Mouse (Mus musculus) gastrocnemius, postnatal 25 days (tissue): ENCODE data around the gene Rsph3a. TPM values are rescaled to one million over a fixed set of nuclear protein-coding genes. Genes with fewer than 3 reads are reported as not detected.

Experiments
- DNase-seq: peaks from one replicate; pipeline ENCODE4 v3.0.0; 2022
- long read RNA-seq, 2 experiments: library from polyadenylated mRNA; stranded (forward); transcript quantifications; one replicate each; pipeline ENCODE4 v2.0.0; 2021
- total RNA-seq, 2 experiments: library from RNA; stranded (reverse); gene quantifications; 1 replicate in 1 of 2; 2 replicates in 1 of 2; pipeline ENCODE4 v1.2.3; 2021

The Rsph3a gene
- total RNA-seq: 10 to 100 TPM; 21.9 to 23.1 TPM
- long read RNA-seq, experiment 1, transcript Rsph3a-201 (8 exons, 2,189 nt): major isoform, 23 of 26 reads
- long read RNA-seq, experiment 1, partial matches to known transcripts: 3 of 26 reads
- long read RNA-seq, experiment 1, other reads (novel, unspliced or antisense): 0 of 26 reads
- long read RNA-seq, experiment 2, transcript Rsph3a-201 (8 exons, 2,189 nt): major isoform, 20 of 23 reads
- long read RNA-seq, experiment 2, partial matches to known transcripts: 2 of 23 reads
- long read RNA-seq, experiment 2, other reads (novel, unspliced or antisense): 0 of 23 reads

- peak; percentile 86 for DNase-seq
Measured at GRCm38 (mm10) chr17:7945117-7946052, at the start of gene Rsph3a. Gene Rsph3a (plus strand): TSS chr17:7945614.

GRCm38 (mm10) chr17:7896047-7896635 lies 49.3 kb upstream of the Rsph3a start:
- no peak for DNase-seq

GRCm38 (mm10) chr17:7897120-7897519 lies 48.3 kb upstream of the Rsph3a start:
- no peak for DNase-seq

- DNase-seq: no peak
Measured at GRCm38 (mm10) chr17:7897756-7898155, 47.7 kb upstream of the Rsph3a start.

- DNase-seq: no peak
Measured at GRCm38 (mm10) chr17:7899233-7899632, 46.2 kb upstream of the Rsph3a start.

- DNase-seq: no peak
Measured at GRCm38 (mm10) chr17:7899961-7900360, 45.5 kb upstream of the Rsph3a start.

GRCm38 (mm10) chr17:7901536-7901935 lies 43.9 kb upstream of the Rsph3a start:
- DNase-seq: no peak

GRCm38 (mm10) chr17:7902362-7902761 lies 43.1 kb upstream of the Rsph3a start:
- no peak for DNase-seq

GRCm38 (mm10) chr17:7904992-7905391 lies 40.4 kb upstream of the Rsph3a start:
- no peak for DNase-seq

GRCm38 (mm10) chr17:7905936-7906685 lies 39.3 kb upstream of the Rsph3a start:
- DNase-seq: no peak

GRCm38 (mm10) chr17:7914596-7915227 lies 30.7 kb upstream of the Rsph3a start:
- no peak for DNase-seq

- no peak for DNase-seq
Measured at GRCm38 (mm10) chr17:7915791-7916190, 29.6 kb upstream of the Rsph3a start.

- DNase-seq: no peak
Measured at GRCm38 (mm10) chr17:7916782-7917574, 28.4 kb upstream of the Rsph3a start.

GRCm38 (mm10) chr17:7918355-7918754 lies 27.1 kb upstream of the Rsph3a start:
- DNase-seq: no peak

GRCm38 (mm10) chr17:7919209-7919608 lies 26.2 kb upstream of the Rsph3a start:
- DNase-seq: no peak

- no peak for DNase-seq
Measured at GRCm38 (mm10) chr17:7922564-7922963, 22.9 kb upstream of the Rsph3a start.

- no peak for DNase-seq
Measured at GRCm38 (mm10) chr17:7924185-7924725, 21.2 kb upstream of the Rsph3a start.

GRCm38 (mm10) chr17:7925413-7926160 lies 19.8 kb upstream of the Rsph3a start, which contains the start of gene Tagap:
Gene Tagap (plus strand): TSS chr17:7926000.
- no peak for DNase-seq
